Mouse (Mus musculus): Measurements from ENCODE around the gene Cacna1i. TPM values are rescaled to one million over a fixed set of nuclear protein-coding genes. Genes with fewer than 3 reads are reported as not detected.

The Cacna1i gene
- total and polyA plus RNA-seq, 2 experiments from 2014 or later: 0.58 to 11.1 TPM

- WGBS: 85% methylated on average over 13 of the region's 13 CpGs
- DNase-seq (no peak), ATAC-seq (no peak)
- H3K27ac ChIP-seq (ENCODE audit: low read depth, low read length): no peak overlapping the region
- no peaks in the 10 kb centered on the region for H3K36me3 ChIP-seq (ENCODE audit: insufficient read depth)
- H3K27me3 ChIP-seq (ENCODE audit: insufficient read depth, low read length): no peaks in the 10 kb centered on the region
- H3K9ac ChIP-seq: no peak overlapping the region
- no peaks in the 10 kb centered on the region for H3K4me1 ChIP-seq (ENCODE audit: insufficient read depth)
- TF ChIP-seq CTCF (IDR thresholded peaks at IDR 0.05; ENCODE audit: low read depth): no peak
- no peaks in the 10 kb centered on the region for H3K9me3 ChIP-seq (ENCODE audit: low read length)
- no peak overlapping the region for H3K4me3 ChIP-seq (ENCODE audit: low read depth, low read length)
- H3K4me2 ChIP-seq (ENCODE audit: low read depth): no peak overlapping the region
Measured at GRCm38 (mm10) chr15:80327743-80328540, 40.9 kb downstream of the Cacna1i start.

- 74% methylated on average over 3 of the region's 3 CpGs for WGBS
- Histone ChIP-seq H3K27me3 (ENCODE audit: insufficient read depth, low read length) (no peaks in the 10 kb centered on the region), H3K27ac (ENCODE audit: low read depth, low read length) (no peak overlapping the region), H3K9ac (no peak overlapping the region), H3K9me3 (ENCODE audit: low read length) (no peaks in the 10 kb centered on the region), H3K4me1 (ENCODE audit: insufficient read depth) (no peaks in the 10 kb centered on the region), H3K4me3 (ENCODE audit: low read depth, low read length) (no peak overlapping the region), H3K36me3 (ENCODE audit: insufficient read depth) (no peaks in the 10 kb centered on the region), H3K4me2 (ENCODE audit: low read depth) (no peak overlapping the region)
- no peak for TF ChIP-seq CTCF (IDR thresholded peaks at IDR 0.05; ENCODE audit: low read depth)
- ATAC-seq (no peak), DNase-seq (no peak)
Measured at GRCm38 (mm10) chr15:80330276-80330675, 43.2 kb downstream of the Cacna1i start.

- H3K27me3 ChIP-seq (ENCODE audit: insufficient read depth, low read length): no peaks in the 10 kb centered on the region
- H3K4me3 ChIP-seq (ENCODE audit: low read depth, low read length): no peak overlapping the region
- no peak overlapping the region for H3K4me2 ChIP-seq (ENCODE audit: low read depth)
- ATAC-seq (no peak), DNase-seq (no peak)
- TF ChIP-seq CTCF (IDR thresholded peaks at IDR 0.05; ENCODE audit: low read depth): no peak
- H3K4me1 ChIP-seq (ENCODE audit: insufficient read depth): no peaks in the 10 kb centered on the region
- no peak overlapping the region for H3K27ac ChIP-seq (ENCODE audit: low read depth, low read length)
- H3K9me3 ChIP-seq (ENCODE audit: low read length): no peaks in the 10 kb centered on the region
- H3K9ac ChIP-seq: no peak overlapping the region
- WGBS: 86% methylated on average over 10 of the region's 10 CpGs
- H3K36me3 ChIP-seq (ENCODE audit: insufficient read depth): no peaks in the 10 kb centered on the region
Measured at GRCm38 (mm10) chr15:80334766-80335165, 47.7 kb downstream of the Cacna1i start.

- no peak for DNase-seq
- TF ChIP-seq CTCF (IDR thresholded peaks at IDR 0.05; ENCODE audit: low read depth): no peak
- no peak for ATAC-seq
Measured at GRCm38 (mm10) chr15:80335196-80335595, 48.2 kb downstream of the Cacna1i start.

GRCm38 (mm10) chr15:80340348-80340747 lies 53.3 kb downstream of the Cacna1i start:
- Histone ChIP-seq H3K36me3 (ENCODE audit: insufficient read depth) (peaks cover 3% of the 10 kb centered on the region; the same call in 1 of the 2 replicates), H3K4me2 (ENCODE audit: low read depth) (no peak overlapping the region), H3K9ac (no peak overlapping the region), H3K27me3 (ENCODE audit: insufficient read depth, low read length) (no peaks in the 10 kb centered on the region), H3K9me3 (ENCODE audit: low read length) (no peaks in the 10 kb centered on the region), H3K4me3 (ENCODE audit: low read depth, low read length) (no peak overlapping the region), H3K27ac (ENCODE audit: low read depth, low read length) (no peak overlapping the region), H3K4me1 (ENCODE audit: insufficient read depth) (no peaks in the 10 kb centered on the region)
- ATAC-seq: no peak
- 72% methylated on average over 2 of the region's 2 CpGs for WGBS
- TF ChIP-seq CTCF (IDR thresholded peaks at IDR 0.05; ENCODE audit: low read depth): peak; percentile 88
- DNase-seq: peak; percentile 59

More at GRCm38 (mm10) chr15:80335196-80335595, 48.2 kb downstream of the Cacna1i start:
- H3K9me3 ChIP-seq (ENCODE audit: low read length): no peaks in the 10 kb centered on the region
- no peak overlapping the region for H3K9ac ChIP-seq
- no peak overlapping the region for H3K4me3 ChIP-seq (ENCODE audit: low read depth, low read length)
- H3K4me1 ChIP-seq (ENCODE audit: insufficient read depth): no peaks in the 10 kb centered on the region
- H3K27ac ChIP-seq (ENCODE audit: low read depth, low read length): no peak overlapping the region
- no peaks in the 10 kb centered on the region for H3K36me3 ChIP-seq (ENCODE audit: insufficient read depth)
- H3K27me3 ChIP-seq (ENCODE audit: insufficient read depth, low read length): no peaks in the 10 kb centered on the region
- 73% methylated on average over 7 of the region's 7 CpGs for WGBS
- no peak overlapping the region for H3K4me2 ChIP-seq (ENCODE audit: low read depth)

GRCm38 (mm10) chr15:80342394-80342793 lies 55.4 kb downstream of the Cacna1i start:
- Histone ChIP-seq H3K4me2 (ENCODE audit: low read depth) (no peak overlapping the region), H3K36me3 (ENCODE audit: insufficient read depth) (peaks cover 3% of the 10 kb centered on the region; the same call in 1 of the 2 replicates), H3K9ac (no peak overlapping the region), H3K9me3 (ENCODE audit: low read length) (no peaks in the 10 kb centered on the region), H3K27me3 (ENCODE audit: insufficient read depth, low read length) (no peaks in the 10 kb centered on the region), H3K4me1 (ENCODE audit: insufficient read depth) (no peaks in the 10 kb centered on the region), H3K27ac (ENCODE audit: low read depth, low read length) (no peak overlapping the region), H3K4me3 (ENCODE audit: low read depth, low read length) (no peak overlapping the region)
- WGBS: 77% methylated on average over 4 of the region's 4 CpGs
- ATAC-seq (no peak), DNase-seq (no peak)
- no peak for TF ChIP-seq CTCF (IDR thresholded peaks at IDR 0.05; ENCODE audit: low read depth)

GRCm38 (mm10) chr15:80343031-80343430 lies 56.0 kb downstream of the Cacna1i start:
- no peak overlapping the region for H3K4me2 ChIP-seq (ENCODE audit: low read depth)
- no peaks in the 10 kb centered on the region for H3K27me3 ChIP-seq (ENCODE audit: insufficient read depth, low read length)
- 24% methylated on average over 10 of the region's 10 CpGs for WGBS
- ATAC-seq (no peak), DNase-seq (no peak)
- no peaks in the 10 kb centered on the region for H3K4me1 ChIP-seq (ENCODE audit: insufficient read depth)
- H3K9me3 ChIP-seq (ENCODE audit: low read length): no peaks in the 10 kb centered on the region
- no peak overlapping the region for H3K4me3 ChIP-seq (ENCODE audit: low read depth, low read length)
- H3K36me3 ChIP-seq (ENCODE audit: insufficient read depth): peaks cover 3% of the 10 kb centered on the region; the same call in 1 of the 2 replicates
- H3K9ac ChIP-seq: no peak overlapping the region
- TF ChIP-seq CTCF (IDR thresholded peaks at IDR 0.05; ENCODE audit: low read depth): no peak
- no peak overlapping the region for H3K27ac ChIP-seq (ENCODE audit: low read depth, low read length)

All from forebrain, postnatal 0 days (tissue).